Mouse (Mus musculus): ENCODE data around the gene Tdrd6. TPM values are rescaled to one million over a fixed set of nuclear protein-coding genes. Genes with fewer than 3 reads are reported as not detected.
A peak's percentile ranks its signal among the peaks of the same experiment; 100 is the strongest.

Gene Tdrd6
- total and polyA plus RNA-seq, 2 experiments from 2014 or later: 0.11 TPM; not detected in 1

DNA sequence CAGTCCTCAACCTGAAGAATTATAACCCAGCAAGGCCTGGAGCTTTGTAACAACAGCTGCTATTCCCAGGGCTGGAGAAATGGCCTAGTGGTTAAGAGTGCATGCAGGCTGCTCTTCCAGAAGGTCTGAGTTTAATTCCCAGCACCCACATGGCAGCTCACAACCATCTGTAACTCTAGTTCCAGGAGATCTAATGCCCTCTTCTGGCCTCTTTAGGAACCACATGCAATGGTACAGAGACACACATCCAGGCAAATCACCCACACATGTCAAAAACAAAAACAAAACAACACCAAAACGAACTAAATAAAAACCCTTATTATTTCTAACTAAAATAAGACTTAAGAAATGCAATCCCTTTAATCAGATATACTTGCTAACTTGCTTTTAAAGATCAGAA is 10.7 kb upstream of the Tdrd6 start:
- H3K4me2 ChIP-seq (ENCODE audit: low read depth, low read length): no peak overlapping the region
- no peak overlapping the region for H3K27ac ChIP-seq (ENCODE audit: low read depth)
- no peak overlapping the region for H3K9ac ChIP-seq (replicated peaks; ENCODE audit: low read depth, low read length)
- H3K27me3 ChIP-seq (ENCODE audit: control insufficient read depth, insufficient read depth, low read length): no peaks in the 10 kb centered on the region
- 76% methylated on average over 1 of the region's 1 CpGs for WGBS
- no peak for TF ChIP-seq EP300 (IDR thresholded peaks at IDR 0.05; ENCODE audit: low read depth)
- no peak for TF ChIP-seq CTCF (IDR thresholded peaks at IDR 0.05; ENCODE audit: low read depth)
- H3K4me3 ChIP-seq (ENCODE audit: low read depth, low read length): no peak overlapping the region
- peaks cover 12% of the 10 kb centered on the region for H3K4me1 ChIP-seq (ENCODE audit: control insufficient read depth, insufficient read depth)
- no peak for ATAC-seq (ENCODE audit: insufficient read depth, low read depth)
- peaks cover 10% of the 10 kb centered on the region; the same call in 1 of the 2 replicates for H3K36me3 ChIP-seq (replicated peaks; ENCODE audit: control insufficient read depth, insufficient read depth, low read length)
- H3K9me3 ChIP-seq (replicated peaks; ENCODE audit: control insufficient read depth, low read length): no peaks in the 10 kb centered on the region
- DNase-seq (ENCODE audit: low spot score): no peak

DNA sequence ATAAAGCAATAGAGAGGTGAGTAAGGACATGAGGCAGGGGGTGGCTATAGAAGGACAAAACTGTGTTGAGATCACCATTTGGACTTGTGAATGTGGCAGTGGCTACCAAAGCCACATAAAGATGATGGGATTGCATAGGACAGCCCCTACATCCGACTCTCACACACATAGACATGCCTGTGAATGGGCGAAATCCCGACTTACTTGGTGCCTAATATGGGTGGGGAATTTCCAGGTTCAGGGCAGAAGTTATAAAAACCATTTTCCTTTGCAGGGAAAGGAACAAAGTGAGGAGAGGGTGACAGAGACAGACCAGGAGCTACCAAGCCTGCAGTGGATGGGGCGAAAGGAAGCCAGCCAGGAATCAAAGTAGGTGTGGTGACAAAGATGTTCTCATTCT is 7.0 kb upstream of the Tdrd6 start:
- ATAC-seq (ENCODE audit: insufficient read depth, low read depth) (no peak), DNase-seq (ENCODE audit: low spot score) (no peak)
- H3K4me2 ChIP-seq (ENCODE audit: low read depth, low read length): no peak overlapping the region
- H3K4me1 ChIP-seq (ENCODE audit: control insufficient read depth, insufficient read depth): no peaks in the 10 kb centered on the region
- H3K4me3 ChIP-seq (ENCODE audit: low read depth, low read length): no peak overlapping the region
- peaks cover under 1% of the 10 kb centered on the region; the same call in 1 of the 2 replicates for H3K36me3 ChIP-seq (replicated peaks; ENCODE audit: control insufficient read depth, insufficient read depth, low read length)
- H3K9me3 ChIP-seq (replicated peaks; ENCODE audit: control insufficient read depth, low read length): no peaks in the 10 kb centered on the region
- no peak for TF ChIP-seq CTCF (IDR thresholded peaks at IDR 0.05; ENCODE audit: low read depth)
- no peak for TF ChIP-seq EP300 (IDR thresholded peaks at IDR 0.05; ENCODE audit: low read depth)
- no peak overlapping the region for H3K27ac ChIP-seq (ENCODE audit: low read depth)
- 0 out of 2 replicates have a peak, but pooled peaks cover 3% of the 10 kb centered on the region for H3K27me3 ChIP-seq (ENCODE audit: control insufficient read depth, insufficient read depth, low read length)
- WGBS: 94% methylated on average over 4 of the region's 4 CpGs
- H3K9ac ChIP-seq (replicated peaks; ENCODE audit: low read depth, low read length): no peak overlapping the region

DNA sequence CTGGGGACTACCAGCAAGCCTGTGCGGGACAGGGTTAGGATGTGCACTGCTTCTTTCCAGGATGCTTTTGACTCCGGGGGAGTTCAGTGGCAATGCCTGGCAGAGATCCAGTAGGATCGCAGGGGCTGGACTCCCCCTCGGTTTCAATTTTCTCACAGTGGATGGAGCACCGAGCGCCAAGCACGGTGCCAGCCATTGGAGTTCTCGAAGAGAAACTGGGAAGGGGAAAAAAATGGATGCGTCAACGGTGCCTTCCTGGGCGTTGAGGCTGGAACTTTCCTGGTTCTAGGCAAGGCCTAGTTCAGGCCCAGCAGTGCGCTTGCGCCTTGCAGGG is 295 bp upstream of the Tdrd6 start:
- Histone ChIP-seq H3K9ac (replicated peaks; ENCODE audit: low read depth, low read length) (no peak overlapping the region), H3K9me3 (replicated peaks; ENCODE audit: control insufficient read depth, low read length) (no peaks in the 10 kb centered on the region), H3K4me2 (ENCODE audit: low read depth, low read length) (peak overlapping the region; percentile 58), H3K27ac (ENCODE audit: low read depth) (no peak overlapping the region), H3K36me3 (replicated peaks; ENCODE audit: control insufficient read depth, insufficient read depth, low read length) (no peaks in the 10 kb centered on the region), H3K4me3 (ENCODE audit: low read depth, low read length) (peak overlapping the region; percentile 39), H3K4me1 (ENCODE audit: control insufficient read depth, insufficient read depth) (peaks cover 8% of the 10 kb centered on the region; the same call in 1 of the 2 replicates), H3K27me3 (ENCODE audit: control insufficient read depth, insufficient read depth, low read length) (peaks cover 43% of the 10 kb centered on the region)
- 51% methylated on average over 13 of the region's 13 CpGs for WGBS
- TF ChIP-seq CTCF (IDR thresholded peaks at IDR 0.05; ENCODE audit: low read depth): no peak
- TF ChIP-seq EP300 (IDR thresholded peaks at IDR 0.05; ENCODE audit: low read depth): no peak
- ATAC-seq (ENCODE audit: insufficient read depth, low read depth): peak; percentile 11; the same call in 1 of the 2 replicates
- DNase-seq (ENCODE audit: low spot score): no peak

DNA sequence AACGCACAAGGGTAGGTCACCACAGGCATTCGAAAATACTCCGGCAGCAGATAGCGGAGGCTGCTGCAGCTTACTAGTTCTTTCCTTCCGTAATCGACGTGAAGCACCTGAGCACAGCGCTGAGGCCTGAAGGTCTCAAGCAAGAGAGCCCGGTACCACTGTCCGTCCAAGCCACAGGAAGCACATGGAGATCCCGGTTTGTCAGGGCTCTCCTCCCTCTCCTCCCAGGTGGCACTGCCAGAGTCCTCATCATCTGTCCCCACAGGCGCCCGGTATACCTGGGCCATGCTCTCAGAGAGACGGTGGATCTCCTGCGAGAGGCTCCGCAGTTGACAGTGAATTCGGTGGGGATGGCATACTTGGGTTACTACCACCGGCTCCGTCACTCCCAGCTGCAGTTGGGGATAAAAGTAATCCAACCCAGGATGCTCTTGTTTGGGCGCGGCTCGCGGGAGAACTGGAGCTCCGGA is 1.0 kb downstream of the Tdrd6 start:
- peak overlapping the region; percentile 39; the same call in 1 of the 2 replicates for H3K4me3 ChIP-seq (ENCODE audit: low read depth, low read length)
- H3K9ac ChIP-seq (replicated peaks; ENCODE audit: low read depth, low read length): no peak overlapping the region
- ATAC-seq (ENCODE audit: insufficient read depth, low read depth) (no peak), DNase-seq (ENCODE audit: low spot score) (no peak)
- no peak overlapping the region for H3K27ac ChIP-seq (ENCODE audit: low read depth)
- H3K4me1 ChIP-seq (ENCODE audit: control insufficient read depth, insufficient read depth): peaks cover 8% of the 10 kb centered on the region; the same call in 1 of the 2 replicates
- peaks cover 48% of the 10 kb centered on the region for H3K27me3 ChIP-seq (ENCODE audit: control insufficient read depth, insufficient read depth, low read length)
- H3K9me3 ChIP-seq (replicated peaks; ENCODE audit: control insufficient read depth, low read length): no peaks in the 10 kb centered on the region
- H3K36me3 ChIP-seq (replicated peaks; ENCODE audit: control insufficient read depth, insufficient read depth, low read length): no peaks in the 10 kb centered on the region
- 26% methylated on average over 24 of the region's 24 CpGs for WGBS
- no peak for TF ChIP-seq CTCF (IDR thresholded peaks at IDR 0.05; ENCODE audit: low read depth)
- TF ChIP-seq EP300 (IDR thresholded peaks at IDR 0.05; ENCODE audit: low read depth): no peak
- peak overlapping the region; percentile 58 for H3K4me2 ChIP-seq (ENCODE audit: low read depth, low read length)

DNA sequence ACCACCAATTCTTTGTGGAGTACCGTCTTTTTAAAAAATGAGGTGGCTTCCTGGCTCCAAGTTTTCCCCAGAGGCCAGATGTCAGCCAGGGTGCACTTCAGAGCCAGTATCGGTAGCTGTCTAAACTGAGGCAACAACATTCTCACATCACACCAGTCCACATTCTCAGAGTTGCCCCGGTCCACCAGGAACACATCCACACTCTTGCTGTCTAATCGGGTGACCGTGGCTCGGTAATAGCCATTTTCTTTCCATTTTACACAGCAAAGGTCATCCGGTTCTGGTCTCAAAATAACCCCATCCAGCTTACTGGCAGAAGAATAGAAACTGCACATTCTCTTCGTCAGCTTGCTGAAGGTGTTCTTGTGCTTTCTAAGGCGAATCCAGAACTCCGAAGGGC is 1.9 kb downstream of the Tdrd6 start:
- H3K4me1 ChIP-seq (ENCODE audit: control insufficient read depth, insufficient read depth): peaks cover 8% of the 10 kb centered on the region; the same call in 1 of the 2 replicates
- H3K36me3 ChIP-seq (replicated peaks; ENCODE audit: control insufficient read depth, insufficient read depth, low read length): no peaks in the 10 kb centered on the region
- H3K27ac ChIP-seq (ENCODE audit: low read depth): no peak overlapping the region
- no peak overlapping the region for H3K4me3 ChIP-seq (ENCODE audit: low read depth, low read length)
- peaks cover 48% of the 10 kb centered on the region for H3K27me3 ChIP-seq (ENCODE audit: control insufficient read depth, insufficient read depth, low read length)
- ATAC-seq (ENCODE audit: insufficient read depth, low read depth) (no peak), DNase-seq (ENCODE audit: low spot score) (no peak)
- H3K4me2 ChIP-seq (ENCODE audit: low read depth, low read length): no peak overlapping the region
- 82% methylated on average over 10 of the region's 10 CpGs for WGBS
- no peaks in the 10 kb centered on the region for H3K9me3 ChIP-seq (replicated peaks; ENCODE audit: control insufficient read depth, low read length)
- TF ChIP-seq CTCF (IDR thresholded peaks at IDR 0.05; ENCODE audit: low read depth): no peak
- TF ChIP-seq EP300 (IDR thresholded peaks at IDR 0.05; ENCODE audit: low read depth): no peak
- H3K9ac ChIP-seq (replicated peaks; ENCODE audit: low read depth, low read length): no peak overlapping the region

DNA sequence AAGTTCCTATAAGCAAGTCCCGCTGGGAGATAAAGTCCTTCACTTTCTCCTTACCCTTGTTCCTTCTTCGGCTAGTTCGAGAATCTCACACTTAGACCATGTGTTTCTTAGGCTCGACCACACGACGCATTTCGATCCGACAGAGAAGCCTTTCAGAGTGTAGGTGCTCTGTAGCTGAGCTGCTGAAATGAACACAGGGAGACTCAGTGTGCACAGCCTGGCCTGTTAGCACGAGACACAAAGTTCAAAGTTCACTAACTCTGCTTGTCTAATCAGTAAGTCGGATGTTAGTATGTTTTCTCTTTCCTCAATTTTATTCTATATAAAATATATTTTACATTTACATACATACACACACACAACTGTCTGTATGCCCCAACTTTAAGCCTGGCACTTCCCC is 8.0 kb downstream of the Tdrd6 start:
- Histone ChIP-seq H3K36me3 (replicated peaks; ENCODE audit: control insufficient read depth, insufficient read depth, low read length) (no peaks in the 10 kb centered on the region), H3K9me3 (replicated peaks; ENCODE audit: control insufficient read depth, low read length) (no peaks in the 10 kb centered on the region), H3K4me3 (ENCODE audit: low read depth, low read length) (no peak overlapping the region), H3K27ac (ENCODE audit: low read depth) (no peak overlapping the region), H3K27me3 (ENCODE audit: control insufficient read depth, insufficient read depth, low read length) (peaks cover 10% of the 10 kb centered on the region; the same call in 1 of the 2 replicates), H3K4me2 (ENCODE audit: low read depth, low read length) (no peak overlapping the region), H3K4me1 (ENCODE audit: control insufficient read depth, insufficient read depth) (no peaks in the 10 kb centered on the region), H3K9ac (replicated peaks; ENCODE audit: low read depth, low read length) (no peak overlapping the region)
- ATAC-seq (ENCODE audit: insufficient read depth, low read depth) (no peak), DNase-seq (ENCODE audit: low spot score) (no peak)
- no peak for TF ChIP-seq CTCF (IDR thresholded peaks at IDR 0.05; ENCODE audit: low read depth)
- WGBS: 83% methylated on average over 10 of the region's 10 CpGs

All from heart, postnatal 0 days (tissue).